Mouse (Mus musculus): ENCODE results near the gene L3mbtl3. TPM values are rescaled to one million over a fixed set of nuclear protein-coding genes. Genes with fewer than 3 reads are reported as not detected.

L3mbtl3 gene
- 26.5 and 27.3 TPM in 2 replicates for polyA plus RNA-seq (2016; fragmentation: Nextera tagmentation; extraction: Ambion mirVana)

DNA sequence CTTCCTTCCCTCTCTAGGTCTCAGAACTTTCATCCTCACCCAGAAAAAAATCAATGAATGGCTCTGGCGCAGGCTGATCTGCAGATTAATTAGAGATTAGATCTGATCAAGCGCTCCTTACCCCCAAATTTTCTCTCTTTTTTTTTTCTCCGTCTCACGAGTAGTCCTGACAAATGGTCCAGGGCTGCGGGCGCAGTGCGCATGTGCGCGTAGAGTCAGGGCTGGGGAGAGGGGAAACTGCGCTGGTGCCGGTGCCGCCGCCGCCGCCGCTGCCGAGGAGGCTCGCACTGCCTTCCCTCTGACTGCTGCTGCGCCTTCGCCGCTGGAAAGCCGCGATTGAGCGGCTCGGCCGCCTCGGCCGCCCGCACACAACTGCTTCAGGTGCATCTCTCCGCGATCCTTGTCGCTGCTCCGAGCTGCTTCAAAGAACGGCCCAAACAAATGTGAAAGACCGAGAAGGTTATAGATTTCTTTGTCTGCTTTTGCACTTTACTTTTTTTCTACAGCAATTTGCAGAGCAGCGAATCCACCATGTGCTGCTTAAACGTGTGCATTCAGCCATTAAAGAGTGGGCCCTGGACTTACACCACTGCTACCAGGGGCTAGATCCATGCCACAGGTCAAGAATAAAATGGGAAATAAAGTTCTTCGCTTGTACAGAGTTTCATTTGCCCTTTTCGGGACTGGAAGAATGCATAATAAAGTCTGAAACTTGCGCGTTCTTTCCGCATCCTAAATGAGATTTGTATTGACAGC is at the start of gene L3mbtl3:
Gene L3mbtl3 (minus strand): TSS at position 182 of the 756 bp plus-strand sequence.
- Histone ChIP-seq H3K4me2 (replicated peaks) (peak within 1 kb of the TSS; percentile 90), H3K36me3 (no peaks in the 10 kb centered on the region), H3K4me1 (peaks cover 23% of the 10 kb centered on the region; the same call in 1 of the 2 replicates), H3K9me3 (no peaks in the 10 kb centered on the region), H3K27me3 (no peaks in the 10 kb centered on the region), H3K4me3 (peak within 1 kb of the TSS; percentile 68), H3K9ac (replicated peaks) (peak within 1 kb of the TSS; percentile 76), H3K27ac (replicated peaks) (peak within 1 kb of the TSS; percentile 97)
- under 1% methylated on average over 42 of the region's 42 CpGs for WGBS
- ATAC-seq (ENCODE audit: low FRiP score, low read depth), result peak; percentile 84

- no peak overlapping the region for H3K9ac ChIP-seq (replicated peaks)
- H3K27me3 ChIP-seq, result no peaks in the 10 kb centered on the region
- H3K4me3 ChIP-seq, result no peak overlapping the region
- H3K27ac ChIP-seq (replicated peaks), result no peak overlapping the region
- H3K9me3 ChIP-seq, result no peaks in the 10 kb centered on the region
- WGBS, result 71% methylated on average over 2 of the region's 2 CpGs
- H3K36me3 ChIP-seq, result no peaks in the 10 kb centered on the region
- ATAC-seq (ENCODE audit: low FRiP score, low read depth), result no peak
- no peak overlapping the region for H3K4me2 ChIP-seq (replicated peaks)
- no peaks in the 10 kb centered on the region for H3K4me1 ChIP-seq
Measured at GRCm38 (mm10) chr10:26421168-26421567, 45.4 kb upstream of the L3mbtl3 start.

DNA sequence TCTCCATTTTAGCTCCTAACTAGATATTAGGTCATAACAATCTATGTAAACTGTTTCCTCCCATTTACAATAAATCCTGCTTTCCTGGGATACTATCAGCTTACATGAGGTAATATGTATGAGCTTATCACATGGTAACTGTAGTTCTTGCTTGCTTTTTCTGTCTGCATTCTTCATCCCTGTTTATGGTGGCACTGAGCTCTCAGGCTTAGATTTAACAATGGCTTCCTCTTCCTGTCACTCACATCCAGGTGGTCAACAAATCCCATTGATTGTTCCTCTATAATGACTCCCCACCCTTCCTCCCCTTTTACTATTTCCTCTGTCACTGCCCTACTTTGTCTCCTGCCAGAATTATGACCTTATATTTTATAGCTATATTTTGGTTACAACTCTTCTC is 12.9 kb upstream of the L3mbtl3 start:
- Histone ChIP-seq H3K4me2 (replicated peaks) (no peak overlapping the region), H3K4me1 (no peaks in the 10 kb centered on the region), H3K27ac (replicated peaks) (no peak overlapping the region), H3K36me3 (no peaks in the 10 kb centered on the region), H3K27me3 (no peaks in the 10 kb centered on the region), H3K4me3 (no peak overlapping the region), H3K9me3 (no peaks in the 10 kb centered on the region), H3K9ac (replicated peaks) (no peak overlapping the region)
- no peak for ATAC-seq (ENCODE audit: low FRiP score, low read depth)

GRCm38 (mm10) chr10:26377332-26377602 is 1.5 kb upstream of the L3mbtl3 start:
- Histone ChIP-seq H3K27me3 (no peaks in the 10 kb centered on the region), H3K27ac (replicated peaks) (no peak overlapping the region), H3K9ac (replicated peaks) (no peak overlapping the region), H3K4me3 (no peak overlapping the region), H3K4me1 (peaks cover 15% of the 10 kb centered on the region; the same call in 1 of the 2 replicates), H3K36me3 (no peaks in the 10 kb centered on the region), H3K4me2 (replicated peaks) (0 out of 2 replicates have a peak overlapping the region, but pooled peaks have one; percentile 90), H3K9me3 (no peaks in the 10 kb centered on the region)
- ATAC-seq (ENCODE audit: low FRiP score, low read depth), result no peak
- WGBS, result 81% methylated on average over 6 of the region's 6 CpGs

DNA sequence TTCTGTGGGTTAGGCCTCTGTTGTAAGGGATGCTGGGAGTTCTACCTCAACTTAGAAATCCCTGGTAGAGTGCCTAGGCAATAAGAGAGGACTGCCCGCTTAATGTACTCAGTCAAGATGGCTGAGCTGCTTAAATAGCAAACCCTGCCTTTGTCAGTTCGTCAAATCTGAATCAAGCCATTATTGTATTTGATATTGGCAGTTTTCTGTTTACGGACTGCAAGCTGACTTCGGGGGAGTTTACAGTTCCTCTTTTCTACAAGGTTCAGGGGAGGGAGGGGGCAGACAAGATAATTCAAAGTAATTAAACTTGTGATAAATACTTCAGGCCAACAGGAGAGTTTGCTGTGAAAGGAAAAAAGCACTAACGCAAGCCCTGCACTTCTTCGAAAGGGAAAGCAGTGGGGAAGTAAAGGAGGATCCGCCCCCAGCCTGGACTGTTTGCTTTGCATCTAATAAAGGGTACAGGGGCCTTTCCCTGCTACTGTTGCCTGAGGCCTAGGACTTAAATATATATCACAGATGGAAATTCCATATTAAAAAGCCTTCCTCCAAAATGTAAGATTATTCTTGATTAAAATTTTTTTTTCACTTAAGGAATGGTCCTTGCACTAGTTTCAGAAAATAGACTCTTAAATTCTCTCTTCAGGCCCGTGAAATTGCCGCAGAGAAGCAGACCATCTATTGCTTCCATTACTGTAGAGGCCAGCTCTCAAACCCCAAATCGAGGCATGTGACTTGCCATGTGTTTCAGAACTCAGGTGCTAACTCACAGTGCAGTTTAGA is 968 bp upstream of the L3mbtl3 start:
- H3K27ac ChIP-seq (replicated peaks), result peak overlapping the region; percentile 97
- H3K4me2 ChIP-seq (replicated peaks), result peak overlapping the region; percentile 90
- 27% methylated on average over 10 of the region's 10 CpGs for WGBS
- no peak for ATAC-seq (ENCODE audit: low FRiP score, low read depth)
- no peaks in the 10 kb centered on the region for H3K9me3 ChIP-seq
- peak overlapping the region; percentile 76 for H3K9ac ChIP-seq (replicated peaks)
- peaks cover 18% of the 10 kb centered on the region; the same call in 1 of the 2 replicates for H3K4me1 ChIP-seq
- no peaks in the 10 kb centered on the region for H3K27me3 ChIP-seq
- H3K4me3 ChIP-seq, result peak overlapping the region; percentile 68
- H3K36me3 ChIP-seq, result no peaks in the 10 kb centered on the region

DNA sequence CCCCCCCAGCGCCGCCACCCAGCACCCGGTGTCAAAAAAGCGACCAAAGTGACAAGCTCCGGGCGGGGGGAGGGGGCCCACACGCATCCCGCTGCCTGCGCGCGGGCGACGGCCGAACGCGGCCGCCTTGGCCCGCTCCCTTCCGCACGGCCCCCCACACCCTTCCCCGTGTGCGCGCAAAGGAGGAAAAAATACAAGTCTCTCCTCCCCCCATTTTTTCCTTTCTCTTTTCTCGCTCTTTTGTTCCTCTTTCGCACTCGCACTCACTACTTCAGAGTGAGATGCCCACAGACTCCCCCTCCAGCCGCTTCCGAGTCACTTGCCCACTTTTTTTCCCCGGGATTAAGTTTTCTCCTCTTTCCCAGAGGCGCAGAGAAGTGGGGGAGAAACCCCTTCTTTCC is 420 bp downstream of the L3mbtl3 start:
- Histone ChIP-seq H3K9ac (replicated peaks) (peak overlapping the region; percentile 76), H3K9me3 (no peaks in the 10 kb centered on the region), H3K27me3 (no peaks in the 10 kb centered on the region), H3K4me3 (peak overlapping the region; percentile 68), H3K4me1 (peaks cover 23% of the 10 kb centered on the region; the same call in 1 of the 2 replicates), H3K4me2 (replicated peaks) (peak overlapping the region; percentile 90), H3K36me3 (no peaks in the 10 kb centered on the region), H3K27ac (replicated peaks) (peak overlapping the region; percentile 97)
- WGBS, result 2% methylated on average over 15 of the region's 30 CpGs
- ATAC-seq (ENCODE audit: low FRiP score, low read depth), result peak; percentile 41

GRCm38 (mm10) chr10:26374436-26375311 is 1.1 kb downstream of the L3mbtl3 start:
- H3K27me3 ChIP-seq, result no peaks in the 10 kb centered on the region
- H3K4me2 ChIP-seq (replicated peaks), result peak overlapping the region; percentile 90
- no peaks in the 10 kb centered on the region for H3K36me3 ChIP-seq
- peak; percentile 61 for ATAC-seq (ENCODE audit: low FRiP score, low read depth)
- peak overlapping the region; percentile 68 for H3K4me3 ChIP-seq
- peaks cover 23% of the 10 kb centered on the region; the same call in 1 of the 2 replicates for H3K4me1 ChIP-seq
- peak overlapping the region; percentile 76 for H3K9ac ChIP-seq (replicated peaks)
- under 1% methylated on average over 83 of the region's 101 CpGs for WGBS
- H3K9me3 ChIP-seq, result no peaks in the 10 kb centered on the region
- H3K27ac ChIP-seq (replicated peaks), result peak overlapping the region; percentile 97

GRCm38 (mm10) chr10:26373951-26374435 is 1.8 kb downstream of the L3mbtl3 start:
- Histone ChIP-seq H3K27me3 (no peaks in the 10 kb centered on the region), H3K4me2 (replicated peaks) (peak overlapping the region; percentile 90), H3K9me3 (no peaks in the 10 kb centered on the region), H3K9ac (replicated peaks) (peak overlapping the region; percentile 76), H3K4me1 (peaks cover 23% of the 10 kb centered on the region; the same call in 1 of the 2 replicates), H3K27ac (replicated peaks) (peak overlapping the region; percentile 97), H3K4me3 (peak overlapping the region; percentile 68), H3K36me3 (peaks cover 2% of the 10 kb centered on the region; the same call in 1 of the 2 replicates)
- peak; percentile 32 for ATAC-seq (ENCODE audit: low FRiP score, low read depth)
- WGBS, result under 1% methylated on average over 61 of the region's 71 CpGs

- peak overlapping the region; percentile 68 for H3K4me3 ChIP-seq
- no peaks in the 10 kb centered on the region for H3K9me3 ChIP-seq
- H3K36me3 ChIP-seq, result peaks cover 6% of the 10 kb centered on the region; the same call in 1 of the 2 replicates
- peak overlapping the region; percentile 97 for H3K27ac ChIP-seq (replicated peaks)
- ATAC-seq (ENCODE audit: low FRiP score, low read depth), result no peak
- peak overlapping the region; percentile 90 for H3K4me2 ChIP-seq (replicated peaks)
- H3K27me3 ChIP-seq, result no peaks in the 10 kb centered on the region
- under 1% methylated on average over 50 of the region's 51 CpGs for WGBS
- H3K4me1 ChIP-seq, result peaks cover 23% of the 10 kb centered on the region; the same call in 1 of the 2 replicates
- H3K9ac ChIP-seq (replicated peaks), result peak overlapping the region; percentile 76
Measured at GRCm38 (mm10) chr10:26372940-26373931, 2.5 kb downstream of the L3mbtl3 start.

DNA sequence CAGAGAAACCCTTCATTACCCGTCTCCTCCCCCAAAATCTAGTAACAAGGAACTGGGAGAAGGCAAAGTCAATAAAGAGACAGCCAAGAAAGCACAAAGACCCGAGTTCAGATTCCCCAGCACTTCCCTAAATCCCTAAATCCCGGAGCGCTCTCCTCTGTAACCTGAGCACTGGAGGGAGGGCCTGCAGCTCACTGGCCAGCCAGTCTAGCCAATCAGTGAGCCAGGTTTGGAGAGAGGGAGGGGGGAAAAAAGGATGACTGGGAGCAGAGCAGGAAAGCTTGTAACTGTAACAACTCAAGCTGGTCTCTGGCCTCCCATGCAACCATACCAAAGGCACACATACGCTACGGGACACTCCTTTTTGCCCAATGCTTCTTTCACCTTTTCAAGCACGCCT is 4.4 kb downstream of the L3mbtl3 start:
- H3K4me3 ChIP-seq, result no peak overlapping the region

More for the DNA sequence above, 4.4 kb downstream of the L3mbtl3 start:
- ATAC-seq (ENCODE audit: low FRiP score, low read depth), result no peak
- no peaks in the 10 kb centered on the region for H3K27me3 ChIP-seq
- no peak overlapping the region for H3K27ac ChIP-seq (replicated peaks)
- H3K36me3 ChIP-seq, result peaks cover 15% of the 10 kb centered on the region
- H3K4me1 ChIP-seq, result peaks cover 14% of the 10 kb centered on the region; the same call in 1 of the 2 replicates
- 0 out of 2 replicates have a peak overlapping the region, but pooled peaks have one; percentile 29 for H3K9ac ChIP-seq (replicated peaks)
- WGBS, result 65% methylated on average over 7 of the region's 7 CpGs
- H3K4me2 ChIP-seq (replicated peaks), result peak overlapping the region; percentile 1; the same call in 1 of the 2 replicates
- H3K9me3 ChIP-seq, result no peaks in the 10 kb centered on the region

Data from midbrain, embryonic 12.5 days (tissue).